Mouse (Mus musculus) cortical plate, adult 2 months (tissue): ENCODE results near the gene Sirt3.

Experiments used
- CTCF ChIP-seq: fragments of 200-500 bp; IDR thresholded peaks from 2 replicates; pipeline ENCODE4 v1.5.1; 2011; ENCODE audit warnings: mild to moderate bottlenecking, control low read depth, low read length; ENCODE audit not compliant: insufficient read depth; ENCODE audit errors: extremely low read depth
- POLR2A ChIP-seq: fragments of 200-500 bp; IDR thresholded peaks from 2 replicates; pipeline ENCODE4 v1.6.1; 2011; ENCODE audit warnings: mild to moderate bottlenecking, low read length, control low read depth; ENCODE audit not compliant: insufficient read depth; ENCODE audit errors: extremely low read depth

- TF ChIP-seq POLR2A (no peak), CTCF (no peak)
These were observed 23.4 kb downstream of the Sirt3 start for GRCm38 (mm10) chr7:140858746-140859145.
